Mouse (Mus musculus): ENCODE data around the gene Zmiz2. TPM values are rescaled to one million over a fixed set of nuclear protein-coding genes. Genes with fewer than 3 reads are reported as not detected.
A peak's percentile ranks its signal among the peaks of the same experiment; 100 is the strongest.
"Not testable (repeated sequence)": the region's sequence is repeated elsewhere in the genome, so short reads cannot be mapped to it uniquely, and the experiment has no call there.

Zmiz2 gene
- polyA plus RNA-seq (2016; fragmentation: Nextera tagmentation; extraction: Ambion mirVana), result 13.8 and 18.6 TPM in 2 replicates

- Histone ChIP-seq H3K27me3 (ENCODE audit: low read depth, poor library complexity, severe bottlenecking) (no peaks in the 10 kb centered on the region), H3K36me3 (peaks cover 25% of the 10 kb centered on the region), H3K27ac (replicated peaks) (peak within 1 kb of the TSS; percentile 95), H3K4me3 (peak within 1 kb of the TSS; percentile 96), H3K4me1 (peaks cover 30% of the 10 kb centered on the region), H3K9me3 (replicated peaks) (no peaks in the 10 kb centered on the region)
- 10% methylated on average over 39 of the region's 60 CpGs for WGBS
- peak; percentile 96 for DNase-seq (ENCODE audit: low spot score)
Observed at GRCm38 (mm10) chr11:6388726-6389413, at the start of gene Zmiz2. Gene Zmiz2, plus strand, starts transcription at chr11:6389074.

- Histone ChIP-seq H3K36me3 (peaks cover 99% of the 10 kb centered on the region), H3K4me1 (no peaks in the 10 kb centered on the region), H3K9me3 (replicated peaks) (no peaks in the 10 kb centered on the region), H3K27me3 (ENCODE audit: low read depth, poor library complexity, severe bottlenecking) (no peaks in the 10 kb centered on the region), H3K27ac (replicated peaks) (no peak overlapping the region), H3K4me3 (no peak overlapping the region)
- DNase-seq (ENCODE audit: low spot score), result no peak
- WGBS, result 95% methylated on average over 4 of the region's 4 CpGs
Observed at GRCm38 (mm10) chr11:6345956-6346355, 42.9 kb upstream of the Zmiz2 start.

- Histone ChIP-seq H3K36me3 (peaks cover 99% of the 10 kb centered on the region), H3K27ac (replicated peaks) (no peak overlapping the region), H3K4me3 (no peak overlapping the region), H3K27me3 (ENCODE audit: low read depth, poor library complexity, severe bottlenecking) (no peaks in the 10 kb centered on the region), H3K4me1 (no peaks in the 10 kb centered on the region), H3K9me3 (replicated peaks) (no peaks in the 10 kb centered on the region)
- DNase-seq (ENCODE audit: low spot score), result no peak
- 95% methylated on average over 7 of the region's 7 CpGs for WGBS
Observed at GRCm38 (mm10) chr11:6346966-6347365, 41.9 kb upstream of the Zmiz2 start.

GRCm38 (mm10) chr11:6348681-6349200 is 40.1 kb upstream of the Zmiz2 start:
- H3K4me3 ChIP-seq, result no peak overlapping the region
- no peak overlapping the region for H3K27ac ChIP-seq (replicated peaks)
- no peaks in the 10 kb centered on the region for H3K9me3 ChIP-seq (replicated peaks)
- H3K27me3 ChIP-seq (ENCODE audit: low read depth, poor library complexity, severe bottlenecking), result no peaks in the 10 kb centered on the region
- H3K4me1 ChIP-seq, result no peaks in the 10 kb centered on the region
- WGBS, result 96% methylated on average over 11 of the region's 11 CpGs
- DNase-seq (ENCODE audit: low spot score), result no peak
- peaks cover 99% of the 10 kb centered on the region for H3K36me3 ChIP-seq

- no peak overlapping the region for H3K27ac ChIP-seq (replicated peaks)
- H3K9me3 ChIP-seq (replicated peaks), result no peaks in the 10 kb centered on the region
- WGBS, result 93% methylated on average over 5 of the region's 5 CpGs
- peaks cover 98% of the 10 kb centered on the region for H3K36me3 ChIP-seq
- H3K27me3 ChIP-seq (ENCODE audit: low read depth, poor library complexity, severe bottlenecking), result no peaks in the 10 kb centered on the region
- no peaks in the 10 kb centered on the region for H3K4me1 ChIP-seq
- no peak for DNase-seq (ENCODE audit: low spot score)
- H3K4me3 ChIP-seq, result no peak overlapping the region
Observed at GRCm38 (mm10) chr11:6349586-6349985, 39.3 kb upstream of the Zmiz2 start.

GRCm38 (mm10) chr11:6355106-6355505 is 33.8 kb upstream of the Zmiz2 start:
- H3K36me3 ChIP-seq, result peaks cover 75% of the 10 kb centered on the region
- no peak overlapping the region for H3K27ac ChIP-seq (replicated peaks)
- H3K27me3 ChIP-seq (ENCODE audit: low read depth, poor library complexity, severe bottlenecking), result no peaks in the 10 kb centered on the region
- 96% methylated on average over 4 of the region's 4 CpGs for WGBS
- H3K9me3 ChIP-seq (replicated peaks), result no peaks in the 10 kb centered on the region
- DNase-seq (ENCODE audit: low spot score), result no peak
- no peaks in the 10 kb centered on the region for H3K4me1 ChIP-seq
- no peak overlapping the region for H3K4me3 ChIP-seq

GRCm38 (mm10) chr11:6364581-6365275 is 24.1 kb upstream of the Zmiz2 start:
- WGBS, result 87% methylated on average over 9 of the region's 9 CpGs
- Histone ChIP-seq H3K27ac (replicated peaks) (no peak overlapping the region), H3K4me1 (0 out of 2 replicates have a peak, but pooled peaks cover 3% of the 10 kb centered on the region), H3K27me3 (ENCODE audit: low read depth, poor library complexity, severe bottlenecking) (no peaks in the 10 kb centered on the region), H3K4me3 (no peak overlapping the region), H3K36me3 (no peaks in the 10 kb centered on the region), H3K9me3 (replicated peaks) (no peaks in the 10 kb centered on the region)
- DNase-seq (ENCODE audit: low spot score), result no peak

GRCm38 (mm10) chr11:6365885-6366284 is 23.0 kb upstream of the Zmiz2 start:
- H3K27ac ChIP-seq (replicated peaks), result 0 out of 2 replicates have a peak overlapping the region, but pooled peaks have one; percentile 28
- no peaks in the 10 kb centered on the region for H3K9me3 ChIP-seq (replicated peaks)
- H3K27me3 ChIP-seq (ENCODE audit: low read depth, poor library complexity, severe bottlenecking), result no peaks in the 10 kb centered on the region
- DNase-seq (ENCODE audit: low spot score), result peak; percentile 75
- no peak overlapping the region for H3K4me3 ChIP-seq
- H3K36me3 ChIP-seq, result no peaks in the 10 kb centered on the region
- WGBS, result 33% methylated on average over 11 of the region's 11 CpGs
- H3K4me1 ChIP-seq, result 0 out of 2 replicates have a peak, but pooled peaks cover 3% of the 10 kb centered on the region

- Histone ChIP-seq H3K27me3 (ENCODE audit: low read depth, poor library complexity, severe bottlenecking) (no peaks in the 10 kb centered on the region), H3K36me3 (no peaks in the 10 kb centered on the region), H3K4me1 (0 out of 2 replicates have a peak, but pooled peaks cover 3% of the 10 kb centered on the region), H3K27ac (replicated peaks) (no peak overlapping the region), H3K4me3 (no peak overlapping the region), H3K9me3 (replicated peaks) (no peaks in the 10 kb centered on the region)
- no peak for DNase-seq (ENCODE audit: low spot score)
- 89% methylated on average over 6 of the region's 6 CpGs for WGBS
Observed at GRCm38 (mm10) chr11:6366434-6366833, 22.4 kb upstream of the Zmiz2 start.

- 75% methylated on average over 4 of the region's 4 CpGs for WGBS
- H3K27ac ChIP-seq (replicated peaks), result no peak overlapping the region
- H3K36me3 ChIP-seq, result no peaks in the 10 kb centered on the region
- no peak for DNase-seq (ENCODE audit: low spot score)
- 0 out of 2 replicates have a peak, but pooled peaks cover 3% of the 10 kb centered on the region for H3K4me1 ChIP-seq
- H3K9me3 ChIP-seq (replicated peaks), result no peaks in the 10 kb centered on the region
- H3K27me3 ChIP-seq (ENCODE audit: low read depth, poor library complexity, severe bottlenecking), result no peaks in the 10 kb centered on the region
- H3K4me3 ChIP-seq, result no peak overlapping the region
Observed at GRCm38 (mm10) chr11:6367156-6367555, 21.7 kb upstream of the Zmiz2 start.

- H3K4me3 ChIP-seq; H3K9me3 ChIP-seq (replicated peaks); H3K27me3 ChIP-seq (ENCODE audit: low read depth, poor library complexity, severe bottlenecking); H3K27ac ChIP-seq (replicated peaks); H3K36me3 ChIP-seq; H3K4me1 ChIP-seq; DNase-seq (ENCODE audit: low spot score): not testable (repeated sequence)
- 78% methylated on average over 5 of the region's 5 CpGs for WGBS
Observed at GRCm38 (mm10) chr11:6367986-6368385, 20.9 kb upstream of the Zmiz2 start.

- no peak overlapping the region for H3K4me3 ChIP-seq
- H3K4me1 ChIP-seq, result no peaks in the 10 kb centered on the region
- no peak for DNase-seq (ENCODE audit: low spot score)
- WGBS, result 91% methylated on average over 11 of the region's 11 CpGs
- H3K36me3 ChIP-seq, result no peaks in the 10 kb centered on the region
- H3K9me3 ChIP-seq (replicated peaks), result no peaks in the 10 kb centered on the region
- no peak overlapping the region for H3K27ac ChIP-seq (replicated peaks)
- no peaks in the 10 kb centered on the region for H3K27me3 ChIP-seq (ENCODE audit: low read depth, poor library complexity, severe bottlenecking)
Observed at GRCm38 (mm10) chr11:6371376-6372155, 17.3 kb upstream of the Zmiz2 start.

Measured in midbrain, embryonic 10.5 days (tissue).